Mouse (Mus musculus) midbrain, embryonic 13.5 days (tissue): ENCODE data around the gene Ttc8. TPM values are rescaled to one million over a fixed set of nuclear protein-coding genes. Genes with fewer than 3 reads are reported as not detected.

ENCODE experiments used
- ATAC-seq: fragments of 200-750 bp; cut with Nextera tagmentation; 2 replicates; pipeline ENCODE4 v1.8.0; 2017; ENCODE audit warnings: mild to moderate bottlenecking, moderate TSS enrichment, moderate library complexity
- H3K27ac ChIP-seq: fragments of 300-500 bp; sonication (generic); 2 replicates; pipeline ENCODE4 v1.5.1; 2015; ENCODE audit warnings: inconsistent platforms, mild to moderate bottlenecking, moderate library complexity
- H3K27me3 ChIP-seq: fragments of 300-500 bp; sonication (generic); 2 replicates; pipeline ENCODE4 v1.6.1; 2015; ENCODE audit warnings: mild to moderate bottlenecking, inconsistent platforms
- H3K36me3 ChIP-seq: fragments of 300-500 bp; sonication (generic); 2 replicates; pipeline ENCODE4 v1.6.1; 2015; ENCODE audit warnings: mild to moderate bottlenecking, inconsistent platforms
- H3K4me1 ChIP-seq: fragments of 300-500 bp; sonication (generic); replicated peaks from 2 replicates; pipeline ENCODE4 v1.6.1; 2015; ENCODE audit warnings: inconsistent platforms
- H3K4me2 ChIP-seq: fragments of 300-500 bp; sonication (generic); replicated peaks from 2 replicates; pipeline ENCODE4 v1.6.1; 2015; ENCODE audit warnings: moderate library complexity, mild to moderate bottlenecking, inconsistent platforms
- H3K4me3 ChIP-seq: fragments of 300-500 bp; sonication (generic); replicated peaks from 2 replicates; pipeline ENCODE4 v1.5.1; 2015; ENCODE audit warnings: mild to moderate bottlenecking, inconsistent platforms
- H3K9ac ChIP-seq: fragments of 300-500 bp; sonication (generic); replicated peaks from 2 replicates; pipeline ENCODE4 v1.6.1; 2015; ENCODE audit warnings: mild to moderate bottlenecking, inconsistent platforms
- H3K9me3 ChIP-seq: fragments of 300-500 bp; sonication (generic); 2 replicates; pipeline ENCODE4 v1.6.1; 2016; ENCODE audit warnings: mild to moderate bottlenecking, inconsistent platforms
- WGBS: fragments of 180-500 bp; shearing (Covaris S2); methylation state at CpG from one replicate; pipeline ENCODE4 v1.1.7; 2015; 5-methylcytosine and 5-hydroxymethylcytosine counted together
- polyA plus RNA-seq: library from polyadenylated mRNA; unstranded; fragments of >200 nt; fragmentation: Nextera tagmentation; extraction: Ambion mirVana; gene quantifications from 2 replicates; pipeline ENCODE4 v1.2.1, GENCODE M21; 2015

Ttc8 gene
- polyA plus RNA-seq, 1 experiment from 2014 or later: 39.1 TPM

DNA sequence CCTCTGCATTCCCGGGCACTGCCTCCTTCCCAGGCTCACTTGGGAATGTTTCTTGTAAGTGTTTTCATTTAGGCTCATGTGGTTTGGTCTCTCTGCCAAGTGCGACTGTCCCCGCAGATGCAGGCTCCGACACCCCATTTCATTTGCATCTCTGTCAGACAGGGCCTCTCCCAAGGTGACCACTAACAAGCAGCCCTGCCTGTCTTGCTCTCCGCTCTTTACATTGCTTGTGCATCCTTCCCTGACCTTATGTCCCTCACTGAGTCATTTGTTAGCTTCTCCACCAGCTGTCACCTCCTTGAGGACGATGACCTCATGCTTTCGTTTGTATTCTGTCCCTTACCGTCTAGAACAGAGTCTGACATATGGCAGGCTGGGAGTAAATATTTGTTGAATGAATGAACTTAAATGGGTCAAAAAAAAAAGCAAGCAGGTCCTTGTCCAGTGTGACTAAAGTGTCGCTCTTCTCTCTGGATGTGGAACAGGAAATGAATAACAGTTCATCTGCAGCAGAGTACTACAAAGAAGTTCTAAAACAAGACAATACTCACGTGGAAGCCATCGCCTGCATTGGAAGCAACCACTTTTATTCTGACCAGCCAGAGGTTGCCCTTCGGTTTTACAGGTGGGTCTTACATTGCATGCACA, 53.9 kb downstream of the Ttc8 start:
- Histone ChIP-seq H3K4me2 (no peak overlapping the region), H3K4me3 (no peak overlapping the region), H3K27ac (peak overlapping the region; percentile 57; the same call in 1 of the 2 replicates), H3K9me3 (peaks cover 9% of the 10 kb centered on the region; the same call in 1 of the 2 replicates), H3K9ac (no peak overlapping the region), H3K27me3 (no peaks in the 10 kb centered on the region), H3K36me3 (peaks cover 51% of the 10 kb centered on the region), H3K4me1 (peaks cover 5% of the 10 kb centered on the region)
- 57% methylated on average over 12 of the region's 12 CpGs for WGBS
- ATAC-seq: peak; percentile 75

- Histone ChIP-seq H3K36me3 (peaks cover 71% of the 10 kb centered on the region), H3K9ac (no peak overlapping the region), H3K4me2 (no peak overlapping the region), H3K27ac (no peak overlapping the region), H3K27me3 (no peaks in the 10 kb centered on the region), H3K4me3 (no peak overlapping the region), H3K4me1 (no peaks in the 10 kb centered on the region), H3K9me3 (peaks cover 9% of the 10 kb centered on the region; the same call in 1 of the 2 replicates)
- 92% methylated on average over 3 of the region's 3 CpGs for WGBS
- no peak for ATAC-seq
These were observed 60.7 kb downstream of the Ttc8 start for GRCm38 (mm10) chr12:98981081-98981480.

DNA sequence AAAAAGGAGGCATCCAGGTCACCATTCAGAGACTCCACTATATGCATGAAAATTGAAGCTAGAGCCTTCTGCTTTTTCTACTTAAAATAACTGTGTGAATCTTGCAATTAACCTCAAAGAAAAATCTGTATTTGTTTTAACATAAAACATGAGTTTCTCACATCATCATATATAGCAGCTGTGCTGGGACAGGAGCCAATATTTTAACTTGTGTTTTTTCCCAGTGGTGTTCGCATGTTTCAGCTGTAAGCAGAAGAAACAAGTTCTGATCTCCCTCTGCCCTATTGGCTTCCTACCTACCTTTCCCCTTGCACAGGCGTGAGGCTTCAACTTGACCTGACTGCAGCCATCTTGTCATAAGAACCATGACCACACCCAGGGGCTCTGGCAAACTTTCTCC, 64.4 kb downstream of the Ttc8 start:
- no peaks in the 10 kb centered on the region for H3K27me3 ChIP-seq
- H3K4me1 ChIP-seq: no peaks in the 10 kb centered on the region
- WGBS: 94% methylated on average over 2 of the region's 2 CpGs
- H3K9me3 ChIP-seq: no peaks in the 10 kb centered on the region
- no peak overlapping the region for H3K4me3 ChIP-seq
- H3K4me2 ChIP-seq: no peak overlapping the region
- no peak overlapping the region for H3K9ac ChIP-seq
- H3K27ac ChIP-seq: no peak overlapping the region
- ATAC-seq: no peak
- H3K36me3 ChIP-seq: peaks cover 34% of the 10 kb centered on the region

DNA sequence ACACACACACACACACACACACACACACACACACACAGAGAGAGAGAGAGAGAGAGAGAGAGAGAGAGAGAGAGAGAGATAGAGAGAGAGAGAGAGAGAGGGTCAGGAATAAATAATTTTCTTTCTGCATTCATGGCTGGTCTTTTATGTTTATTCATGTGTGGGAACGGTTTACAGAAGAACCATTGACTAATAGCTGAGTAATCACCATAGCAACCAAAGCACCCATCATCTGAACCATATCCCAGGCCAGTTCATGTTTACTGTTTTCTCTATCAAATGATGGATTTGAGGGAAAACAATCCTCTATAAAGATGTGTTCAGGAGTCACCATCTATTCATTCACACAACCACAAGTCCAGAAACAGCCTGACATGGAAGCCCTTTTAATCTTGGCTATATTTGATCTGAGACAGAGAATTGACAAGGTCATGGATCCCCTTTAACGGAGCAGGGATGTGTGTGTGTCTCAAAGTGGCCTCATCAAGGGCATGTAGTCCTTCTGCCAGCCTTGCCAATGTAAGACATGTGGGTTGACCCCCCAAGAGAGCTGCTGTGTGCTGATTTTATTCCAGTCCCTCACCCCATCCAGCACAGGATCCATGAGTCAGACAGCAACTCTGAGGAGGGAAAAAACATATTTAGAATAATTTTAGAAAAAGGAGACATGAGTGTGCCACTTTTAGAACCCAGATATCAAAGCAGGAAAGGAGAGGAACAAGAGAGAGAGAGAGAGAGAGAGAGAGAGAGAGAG, 70.9 kb downstream of the Ttc8 start:
- Histone ChIP-seq H3K27ac (peak overlapping the region; percentile 89), H3K27me3 (no peaks in the 10 kb centered on the region), H3K9ac (no peak overlapping the region), H3K4me1 (peaks cover 18% of the 10 kb centered on the region), H3K4me3 (no peak overlapping the region), H3K9me3 (no peaks in the 10 kb centered on the region), H3K36me3 (no peaks in the 10 kb centered on the region), H3K4me2 (no peak overlapping the region)
- WGBS: 28% methylated on average over 2 of the region's 2 CpGs
- ATAC-seq: peak; percentile 48

DNA sequence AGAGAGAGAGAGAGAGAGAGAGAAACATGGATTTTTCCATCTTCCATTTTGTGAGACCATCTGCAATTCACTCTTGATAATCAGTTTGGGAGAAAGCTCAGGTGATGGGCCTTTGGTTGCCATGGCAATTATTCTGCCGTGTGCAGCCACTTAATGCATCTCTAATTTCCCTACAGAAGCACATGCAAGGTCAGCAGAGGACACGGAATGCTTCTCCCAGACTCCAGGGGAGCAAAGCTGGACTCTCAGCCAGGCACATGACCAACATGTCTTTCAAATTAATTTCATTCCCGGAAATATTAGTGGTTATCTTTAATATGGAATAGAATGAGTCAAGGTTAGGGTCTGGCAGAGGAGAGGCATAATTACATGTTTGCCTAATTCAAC, 71.4 kb downstream of the Ttc8 start:
- ATAC-seq: peak; percentile 78
- 40% methylated on average over 3 of the region's 3 CpGs for WGBS
- H3K27me3 ChIP-seq: no peaks in the 10 kb centered on the region
- no peak overlapping the region for H3K4me3 ChIP-seq
- H3K9me3 ChIP-seq: no peaks in the 10 kb centered on the region
- H3K27ac ChIP-seq: peak overlapping the region; percentile 89
- no peaks in the 10 kb centered on the region for H3K36me3 ChIP-seq
- no peak overlapping the region for H3K4me2 ChIP-seq
- H3K9ac ChIP-seq: no peak overlapping the region
- peaks cover 23% of the 10 kb centered on the region for H3K4me1 ChIP-seq

- no peaks in the 10 kb centered on the region for H3K27me3 ChIP-seq
- no peaks in the 10 kb centered on the region for H3K36me3 ChIP-seq
- no peak overlapping the region for H3K27ac ChIP-seq
- WGBS: 95% methylated on average over 2 of the region's 2 CpGs
- no peak overlapping the region for H3K9ac ChIP-seq
- H3K4me3 ChIP-seq: no peak overlapping the region
- no peak overlapping the region for H3K4me2 ChIP-seq
- H3K9me3 ChIP-seq: no peaks in the 10 kb centered on the region
- ATAC-seq: no peak
- peaks cover 24% of the 10 kb centered on the region for H3K4me1 ChIP-seq
These were observed 73.4 kb downstream of the Ttc8 start for GRCm38 (mm10) chr12:98993736-98994135.

GRCm38 (mm10) chr12:98994366-98994765, 74.0 kb downstream of the Ttc8 start:
- Histone ChIP-seq H3K27me3 (no peaks in the 10 kb centered on the region), H3K9me3 (no peaks in the 10 kb centered on the region), H3K4me2 (no peak overlapping the region), H3K4me3 (no peak overlapping the region), H3K9ac (no peak overlapping the region), H3K4me1 (peaks cover 24% of the 10 kb centered on the region), H3K36me3 (no peaks in the 10 kb centered on the region), H3K27ac (no peak overlapping the region)
- whole genome bisulfite sequencing: 76% methylated on average over 3 of the region's 3 CpGs
- no peak for ATAC-seq

DNA sequence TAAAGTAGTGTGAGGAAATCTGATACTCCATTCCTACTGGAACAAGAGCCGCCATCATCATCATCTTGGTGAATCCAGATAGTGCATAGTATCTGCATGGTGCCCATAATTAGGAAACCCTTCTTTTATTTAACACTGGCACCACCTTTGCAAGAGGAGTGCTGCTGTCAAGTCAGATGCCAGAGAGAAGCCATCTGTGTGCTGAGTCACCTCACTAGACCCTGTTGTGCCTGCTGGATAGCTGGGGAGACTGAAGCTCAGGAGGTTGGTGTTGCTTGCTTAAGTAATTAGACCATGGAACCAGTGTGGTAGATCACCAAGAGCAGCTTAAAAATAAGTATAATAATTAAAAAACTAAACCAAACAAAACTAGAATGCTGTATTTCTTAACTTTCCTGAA, 75.5 kb downstream of the Ttc8 start:
- Histone ChIP-seq H3K4me2 (no peak overlapping the region), H3K4me3 (no peak overlapping the region), H3K27me3 (no peaks in the 10 kb centered on the region), H3K9me3 (no peaks in the 10 kb centered on the region), H3K36me3 (no peaks in the 10 kb centered on the region), H3K4me1 (peaks cover 19% of the 10 kb centered on the region), H3K27ac (no peak overlapping the region), H3K9ac (no peak overlapping the region)
- 96% methylated on average over 1 of the region's 1 CpGs for WGBS
- ATAC-seq: no peak

DNA sequence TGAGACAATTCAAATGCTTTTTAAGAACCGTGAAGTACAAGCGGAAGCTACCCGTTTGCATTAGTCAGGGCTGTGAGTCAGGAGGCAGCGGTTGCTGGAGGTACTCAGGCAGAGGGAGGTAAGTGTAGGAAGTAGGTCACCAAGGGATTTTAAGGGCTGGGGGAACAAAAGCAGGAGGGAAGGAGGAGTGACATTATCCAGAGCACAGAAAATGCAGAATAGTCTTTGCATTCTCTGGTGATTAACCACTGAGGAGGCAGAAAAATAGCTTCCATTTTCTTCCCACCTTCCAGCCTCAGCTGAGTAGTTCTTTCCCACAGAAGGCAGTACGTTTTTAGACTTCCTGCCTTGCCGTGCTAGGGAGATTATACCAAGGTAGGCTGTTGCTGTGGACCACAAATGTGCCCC, 76.2 kb downstream of the Ttc8 start:
- peaks cover 12% of the 10 kb centered on the region for H3K4me1 ChIP-seq
- H3K9me3 ChIP-seq: no peaks in the 10 kb centered on the region
- no peak for ATAC-seq
- no peaks in the 10 kb centered on the region for H3K36me3 ChIP-seq
- no peak overlapping the region for H3K4me3 ChIP-seq
- no peak overlapping the region for H3K4me2 ChIP-seq
- 16% methylated on average over 6 of the region's 6 CpGs for WGBS
- no peak overlapping the region for H3K9ac ChIP-seq
- H3K27me3 ChIP-seq: no peaks in the 10 kb centered on the region
- H3K27ac ChIP-seq: 0 out of 2 replicates have a peak overlapping the region, but pooled peaks have one; percentile 25

DNA sequence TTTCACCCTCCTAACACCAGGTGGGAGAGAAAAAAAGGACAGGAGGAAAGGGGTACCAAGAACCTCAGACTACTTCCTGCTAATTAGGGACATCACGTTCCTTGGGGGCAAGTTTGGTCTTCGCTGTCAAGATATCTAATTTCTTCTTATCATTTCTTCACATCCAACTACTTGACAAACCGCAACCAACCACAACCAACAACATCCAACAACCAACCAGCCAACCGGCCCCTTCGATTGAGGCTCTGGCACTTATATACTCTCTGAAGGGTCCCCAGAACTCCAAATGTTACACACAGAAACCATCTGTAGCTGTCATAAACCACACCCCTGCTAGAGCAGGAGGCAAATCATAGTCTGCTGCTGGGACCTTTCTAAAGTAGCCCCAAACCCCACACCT, 76.7 kb downstream of the Ttc8 start:
- WGBS: 96% methylated on average over 5 of the region's 5 CpGs

DNA sequence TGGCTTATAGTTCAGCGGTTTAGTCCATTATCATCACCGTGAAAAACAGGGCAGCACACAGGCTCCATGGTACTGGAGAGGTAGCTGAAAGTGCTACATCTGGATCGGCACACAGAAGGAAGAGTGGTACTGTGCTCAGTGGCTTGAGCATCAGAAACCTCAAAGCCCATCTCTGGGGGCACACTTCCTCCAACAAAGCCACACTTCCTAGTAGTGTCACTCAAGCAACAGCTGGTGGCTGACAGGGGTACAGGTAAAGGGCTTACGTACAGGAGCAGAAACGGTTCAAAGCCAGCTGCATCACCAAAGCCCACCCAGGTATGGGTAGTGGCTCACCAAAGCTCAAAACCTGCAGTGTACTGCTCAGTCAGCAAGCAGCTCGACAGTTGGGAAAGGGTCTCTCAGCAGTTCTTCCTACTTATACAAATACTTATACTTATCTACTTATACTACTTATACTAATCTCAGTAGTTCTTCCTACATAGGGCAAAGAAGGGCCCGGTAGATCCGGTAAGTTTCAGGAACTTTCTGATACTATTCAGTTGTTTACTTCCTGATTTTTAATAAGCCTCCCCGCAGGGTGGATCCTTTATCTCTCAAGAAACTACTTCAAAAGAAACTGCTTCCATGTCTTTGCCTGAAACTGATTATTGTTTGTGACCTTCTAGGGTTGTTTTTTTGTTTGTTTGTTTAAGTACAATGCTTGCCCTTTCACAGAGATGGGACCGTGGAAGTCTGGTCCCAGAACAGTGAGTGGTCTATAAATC, 78.5 kb downstream of the Ttc8 start:
- Histone ChIP-seq H3K27ac (no peak overlapping the region), H3K4me1 (peaks cover 6% of the 10 kb centered on the region; the same call in 1 of the 2 replicates), H3K9me3 (no peaks in the 10 kb centered on the region), H3K9ac (no peak overlapping the region), H3K36me3 (no peaks in the 10 kb centered on the region), H3K4me3 (no peak overlapping the region), H3K4me2 (no peak overlapping the region), H3K27me3 (no peaks in the 10 kb centered on the region)
- 94% methylated on average over 10 of the region's 10 CpGs for WGBS
- ATAC-seq: no peak

More for the DNA sequence above, 76.7 kb downstream of the Ttc8 start:
- ATAC-seq: no peak
- H3K4me1 ChIP-seq: peaks cover 7% of the 10 kb centered on the region
- H3K36me3 ChIP-seq: no peaks in the 10 kb centered on the region
- H3K27ac ChIP-seq: no peak overlapping the region
- H3K27me3 ChIP-seq: no peaks in the 10 kb centered on the region
- H3K4me3 ChIP-seq: no peak overlapping the region
- no peak overlapping the region for H3K4me2 ChIP-seq
- H3K9ac ChIP-seq: no peak overlapping the region
- H3K9me3 ChIP-seq: no peaks in the 10 kb centered on the region

- WGBS: 72% methylated on average over 2 of the region's 2 CpGs
- H3K4me3 ChIP-seq: no peak overlapping the region
- no peak overlapping the region for H3K27ac ChIP-seq
- H3K36me3 ChIP-seq: no peaks in the 10 kb centered on the region
- peaks cover 6% of the 10 kb centered on the region; the same call in 1 of the 2 replicates for H3K4me1 ChIP-seq
- ATAC-seq: no peak
- H3K4me2 ChIP-seq: no peak overlapping the region
- no peaks in the 10 kb centered on the region for H3K27me3 ChIP-seq
- no peak overlapping the region for H3K9ac ChIP-seq
- no peaks in the 10 kb centered on the region for H3K9me3 ChIP-seq
These were observed 79.9 kb downstream of the Ttc8 start for GRCm38 (mm10) chr12:99000310-99000709.
